Mouse (Mus musculus): ENCODE measurements around the gene Guca2b. TPM values are rescaled to one million over a fixed set of nuclear protein-coding genes. Genes with fewer than 3 reads are reported as not detected.

Guca2b gene
- total and polyA plus RNA-seq, 3 experiments, result 1.1 to 2.3 TPM; not detected in 1

- no peaks in the 10 kb centered on the region for H3K36me3 ChIP-seq (replicated peaks in 1 of 2; ENCODE audit: control insufficient read depth in 1 of 2, insufficient read depth in 1 of 2, low read length in 1 of 2)
- dilution Hi-C loops (cut with MboI; ENCODE audit: extremely low pct_ligation_motif_present, extremely low pct_unique_long_range_greater_than_20kb, low sequenced_read_pairs), result no loop called here
- no peak overlapping the region for H3K27ac ChIP-seq (ENCODE audit: insufficient read depth, low read depth)
- H3K79me2 ChIP-seq (replicated peaks; ENCODE audit: control insufficient read depth, extremely low read depth, insufficient read depth, poor library complexity, severe bottlenecking), result no peaks in the 10 kb centered on the region
- in situ Hi-C loops (cut with MboI; ENCODE audit: low pct_ligation_motif_present, low pct_unique_long_range_greater_than_20kb, low sequenced_read_pairs), result loop anchor here (5.0 to 25.0 kb wide), 4 partner anchors 35 to 405 kb away; partner anchors contain the start of genes Cldn19, Ppcs and Zmynd12
- no peaks in the 10 kb centered on the region for H3K9me3 ChIP-seq (replicated peaks; ENCODE audit: low read length)
- no peak overlapping the region for H3K4me3 ChIP-seq (replicated peaks in 1 of 3; ENCODE audit: low read depth in 2 of 3, low read length in 2 of 3, poor library complexity in 1 of 3)
- TF ChIP-seq TCF12 (IDR thresholded peaks at IDR 0.05; ENCODE audit: low read depth, low read length) (no peak), ZNF384 (IDR thresholded peaks at IDR 0.05; ENCODE audit: low read depth, low read length) (no peak), CTCF (conservative IDR thresholded peaks at IDR 0.05 in 1 of 2, IDR thresholded peaks at IDR 0.05 in 1 of 2; ENCODE audit: low read depth in 2 of 2, low read length in 2 of 2) (peak; percentile 73 to 92), RAD21 (IDR thresholded peaks at IDR 0.05; ENCODE audit: low read depth, low read length) (peak; percentile 89), MAZ (IDR thresholded peaks at IDR 0.05; ENCODE audit: low read depth, low read length) (0 out of 2 replicates have a peak, but pooled peaks have one; percentile 24), SMC3 (IDR thresholded peaks at IDR 0.05; ENCODE audit: low read depth, low read length) (peak; percentile 80)
- no peak overlapping the region for H3K9ac ChIP-seq (ENCODE audit: insufficient read depth, low read depth)
- no peaks in the 10 kb centered on the region for H3K27me3 ChIP-seq (replicated peaks)
- peaks cover 36 to 73% of the 10 kb centered on the region in 2 experiments for H3K4me1 ChIP-seq (ENCODE audit: control insufficient read depth in 1 of 2, insufficient read depth in 2 of 2)
- H3K4me2 ChIP-seq (ENCODE audit: insufficient read depth, low read depth, poor library complexity, severe bottlenecking), result no peak overlapping the region
- DNase-seq (ENCODE audit: extremely low read depth), result peak; percentile 84
These were observed 8.7 kb upstream of the Guca2b start for GRCm38 (mm10) chr4:119667454-119667853.

DNA sequence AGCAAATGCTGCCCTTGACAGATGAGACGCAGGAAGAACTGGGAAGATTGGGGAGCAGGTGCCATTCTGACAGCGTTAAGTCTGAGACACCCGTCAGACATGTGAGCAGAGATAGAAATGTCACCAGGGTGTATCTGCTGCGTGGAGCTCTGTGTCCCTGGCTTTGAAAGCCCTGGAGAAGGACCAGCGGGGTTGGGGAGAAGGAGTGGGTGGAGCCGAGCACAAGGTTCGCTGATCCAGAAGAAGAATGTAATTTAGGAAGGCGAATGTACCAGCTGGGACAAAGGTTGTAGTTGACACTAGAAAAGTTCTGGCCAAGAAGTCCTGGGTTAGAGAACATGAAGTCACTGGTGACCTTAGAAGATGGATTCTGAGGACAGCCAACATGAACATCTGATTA, 7.4 kb upstream of the Guca2b start:
- H3K36me3 ChIP-seq (replicated peaks in 1 of 2; ENCODE audit: control insufficient read depth in 1 of 2, insufficient read depth in 1 of 2, low read length in 1 of 2), result no peaks in the 10 kb centered on the region
- H3K79me2 ChIP-seq (replicated peaks; ENCODE audit: control insufficient read depth, extremely low read depth, insufficient read depth, poor library complexity, severe bottlenecking), result no peaks in the 10 kb centered on the region
- no peak for TF ChIP-seq MEF2A (IDR thresholded peaks at IDR 0.05; ENCODE audit: borderline replicate concordance, low read depth, low read length)
- TF ChIP-seq MAFK (IDR thresholded peaks at IDR 0.05; ENCODE audit: insufficient replicate concordance, low read length), result no peak
- no peak for TF ChIP-seq CHD2 (IDR thresholded peaks at IDR 0.05; ENCODE audit: low read length)
- TF ChIP-seq ZC3H11A (IDR thresholded peaks at IDR 0.05; ENCODE audit: low read depth, low read length), result no peak
- TF ChIP-seq ZKSCAN1 (IDR thresholded peaks at IDR 0.05; ENCODE audit: borderline replicate concordance, low read depth, low read length), result no peak
- TF ChIP-seq EP300 (IDR thresholded peaks at IDR 0.05; ENCODE audit: low read length), result no peak
- no peak for TF ChIP-seq GABPA (IDR thresholded peaks at IDR 0.05; ENCODE audit: insufficient replicate concordance, low read depth, low read length)
- no peak for TF ChIP-seq TBP (conservative IDR thresholded peaks at IDR 0.05; ENCODE audit: low read depth, low read length)
- no peak for TF ChIP-seq IRF4 (IDR thresholded peaks at IDR 0.05; ENCODE audit: low read depth, low read length)
- TF ChIP-seq CTCF (conservative IDR thresholded peaks at IDR 0.05 in 1 of 2, IDR thresholded peaks at IDR 0.05 in 1 of 2; ENCODE audit: low read depth in 2 of 2, low read length in 2 of 2), result no peak
- TF ChIP-seq JUN (IDR thresholded peaks at IDR 0.05; ENCODE audit: insufficient read depth, low read depth, low read length), result no peak
- TF ChIP-seq BHLHE40 (IDR thresholded peaks at IDR 0.05; ENCODE audit: low read depth, low read length), result no peak
- no peak for TF ChIP-seq USF2 (conservative IDR thresholded peaks at IDR 0.05; ENCODE audit: low read depth, low read length)
- no peak for TF ChIP-seq POLR2A (IDR thresholded peaks at IDR 0.05; ENCODE audit: low read depth, low read length)
- no peak for TF ChIP-seq MXI1 (IDR thresholded peaks at IDR 0.05; ENCODE audit: low read depth, low read length)
- TF ChIP-seq TCF12 (IDR thresholded peaks at IDR 0.05; ENCODE audit: low read depth, low read length), result no peak
- TF ChIP-seq ZMIZ1 (IDR thresholded peaks at IDR 0.05; ENCODE audit: low read depth, low read length), result no peak
- no peak for TF ChIP-seq E2F4 (IDR thresholded peaks at IDR 0.05; ENCODE audit: insufficient replicate concordance, low read depth, low read length)
- TF ChIP-seq ZNF384 (IDR thresholded peaks at IDR 0.05; ENCODE audit: low read depth, low read length), result no peak
- no peak for TF ChIP-seq HCFC1 (IDR thresholded peaks at IDR 0.05; ENCODE audit: low read depth, low read length)
- no peaks in the 10 kb centered on the region for H3K27me3 ChIP-seq (replicated peaks)
- in situ Hi-C loops (cut with MboI; ENCODE audit: low pct_ligation_motif_present, low pct_unique_long_range_greater_than_20kb, low sequenced_read_pairs), result loop anchor here (5.0 to 25.0 kb wide), 4 partner anchors 34 to 404 kb away; partner anchors contain the start of genes Cldn19, Ppcs and Zmynd12
- dilution Hi-C loops (cut with MboI; ENCODE audit: extremely low pct_ligation_motif_present, extremely low pct_unique_long_range_greater_than_20kb, low sequenced_read_pairs), result no loop called here
- DNase-seq (ENCODE audit: extremely low read depth), result no peak
- H3K27ac ChIP-seq (ENCODE audit: insufficient read depth, low read depth), result no peak overlapping the region
- no peak overlapping the region for H3K4me2 ChIP-seq (ENCODE audit: insufficient read depth, low read depth, poor library complexity, severe bottlenecking)
- no peaks in the 10 kb centered on the region for H3K9me3 ChIP-seq (replicated peaks; ENCODE audit: low read length)
- H3K4me3 ChIP-seq (replicated peaks in 1 of 3; ENCODE audit: low read depth in 2 of 3, low read length in 2 of 3, poor library complexity in 1 of 3), result no peak overlapping the region
- H3K4me1 ChIP-seq (ENCODE audit: control insufficient read depth in 1 of 2, insufficient read depth in 2 of 2), result peaks cover 38 to 74% of the 10 kb centered on the region in 2 experiments
- no peak overlapping the region for H3K9ac ChIP-seq (ENCODE audit: insufficient read depth, low read depth)

All from CH12.LX (cell line).